Mouse (Mus musculus) brain, embryonic 14.5 days (tissue): Measurements from ENCODE around the gene Pafah2.

Source experiments
- CTCF ChIP-seq: fragments of 200-500 bp; IDR thresholded peaks from 2 replicates; pipeline ENCODE4 v1.5.1; 2012; ENCODE audit warnings: inconsistent platforms, mild to moderate bottlenecking, moderate library complexity, borderline replicate concordance; ENCODE audit not compliant: insufficient read depth, insufficient read length; ENCODE audit errors: extremely low read depth
- POLR2A ChIP-seq: fragments of 200-500 bp; IDR thresholded peaks from 2 replicates; pipeline ENCODE4 v1.6.1; 2012; ENCODE audit warnings: mild to moderate bottlenecking, inconsistent platforms, borderline replicate concordance; ENCODE audit not compliant: poor library complexity, insufficient read depth, insufficient read length, severe bottlenecking; ENCODE audit errors: extremely low read depth

DNA sequence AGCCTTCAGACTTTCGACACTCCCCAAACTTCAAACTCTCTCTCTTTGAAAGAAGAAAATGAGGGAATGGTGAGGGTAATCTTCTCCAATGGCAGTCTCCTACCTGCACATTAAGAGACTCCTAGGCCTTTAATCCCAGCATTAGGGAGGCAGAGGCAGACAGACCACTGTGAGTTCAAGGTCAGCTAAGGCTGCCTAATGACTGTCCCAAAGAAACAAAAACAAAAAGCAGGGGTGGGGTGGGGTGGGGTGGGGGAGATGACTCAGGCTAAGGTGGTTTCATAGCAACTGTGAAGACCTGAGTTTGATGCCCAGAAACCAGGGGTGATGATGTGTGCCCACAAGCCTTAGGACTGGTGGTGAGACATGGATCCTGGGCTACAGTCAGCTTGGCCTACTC lies 49.4 kb downstream of the Pafah2 start:
- TF ChIP-seq CTCF (no peak), POLR2A (no peak)
